Mouse (Mus musculus) urinary bladder, postnatal 36 days (tissue): Measurements from ENCODE around the gene Per3.
"Not testable (repeated sequence)": the region's sequence is repeated elsewhere in the genome, so short reads cannot be mapped to it uniquely, and the experiment has no call there.

ENCODE experiments used
- DNase-seq, 2 experiments: peaks; one replicate each; pipeline ENCODE4 v3.0.0; 2022; ENCODE audit warnings: low spot score in 2 of 2, mixed read lengths in 1 of 2

The Per3 gene

DNA sequence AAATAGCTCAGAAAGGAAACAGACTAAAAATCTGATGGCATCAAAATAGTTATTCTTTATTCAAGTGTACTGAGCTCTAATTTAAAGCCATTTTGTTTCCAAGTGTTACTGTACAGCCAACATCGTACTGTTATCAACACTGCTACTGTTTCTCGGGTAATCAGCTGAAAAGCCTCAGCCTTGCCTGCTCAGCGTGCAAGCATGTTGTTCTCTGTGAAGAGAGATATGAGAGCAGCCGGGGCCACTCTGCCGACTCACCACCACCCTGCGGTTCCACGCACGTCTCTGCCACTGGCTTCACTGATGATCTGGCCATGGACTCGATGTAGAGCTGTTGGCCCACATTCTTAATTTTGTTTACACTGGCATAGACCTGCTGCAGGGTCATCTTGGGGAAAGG is 20.3 kb downstream of the Per3 start:
- DNase-seq, result no peak

DNA sequence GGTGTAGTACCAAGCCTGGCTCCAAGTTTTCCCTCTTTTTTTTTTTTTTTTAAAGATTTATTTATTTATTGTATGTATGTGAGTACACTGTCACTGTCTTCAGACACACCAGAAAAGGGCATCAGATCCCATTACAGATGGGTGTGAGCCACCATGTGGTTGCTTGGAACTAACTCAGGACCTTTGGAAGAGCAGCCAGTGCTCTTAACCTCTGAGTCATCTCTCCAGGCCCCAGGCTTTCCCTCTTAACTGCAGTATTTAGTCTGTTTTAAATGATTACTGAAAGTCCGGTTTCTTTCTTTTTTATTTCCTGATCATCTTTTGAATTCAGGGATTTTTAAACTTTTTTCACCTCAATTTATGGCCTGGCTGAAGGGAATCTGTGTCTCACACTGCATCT is 27.1 kb downstream of the Per3 start:
- not testable (repeated sequence) for DNase-seq

DNA sequence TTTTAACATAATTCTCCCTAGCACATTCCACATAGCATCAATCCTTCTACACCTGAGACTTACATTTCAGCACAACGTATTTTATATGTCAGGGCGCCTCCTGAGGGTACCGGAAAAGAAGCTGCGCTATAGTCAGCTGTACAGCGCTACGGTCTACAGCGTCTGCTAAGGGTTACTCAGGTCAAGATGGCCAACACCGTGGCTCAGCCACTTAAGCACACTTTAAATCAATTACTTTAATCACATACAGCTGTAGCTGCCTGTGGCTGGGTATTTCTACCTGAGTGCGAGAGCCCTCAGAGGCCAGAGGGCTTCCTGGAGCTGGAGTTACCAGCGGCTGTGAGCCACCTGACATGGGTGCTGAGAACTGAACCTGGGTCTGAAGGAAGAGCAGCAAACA is 28.5 kb downstream of the Per3 start:
- DNase-seq, result no peak

- DNase-seq, result no peak
Observed at GRCm38 (mm10) chr4:151010316-151010715, 34.1 kb downstream of the Per3 start.

DNA sequence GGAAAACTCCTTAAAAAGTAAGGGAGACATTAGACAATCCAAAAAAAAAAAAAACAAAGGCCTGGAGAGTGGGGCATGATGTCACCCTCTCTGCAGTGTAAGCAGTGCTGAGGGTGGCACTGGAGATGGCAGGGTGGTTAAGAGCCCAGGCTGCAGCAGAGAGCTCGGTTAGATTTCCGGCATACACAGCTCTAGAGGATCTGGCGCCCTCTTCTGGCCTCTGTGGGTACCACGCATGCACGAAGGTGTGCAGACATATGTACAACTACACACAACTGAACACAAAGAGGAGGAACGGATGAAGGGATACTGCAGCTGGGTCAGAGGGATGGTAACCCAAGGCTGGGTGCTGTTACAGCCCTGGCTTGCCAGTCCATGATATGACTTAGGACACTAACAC is 37.5 kb downstream of the Per3 start:
- peak in 1 of 2 experiments; percentile 17 for DNase-seq

DNA sequence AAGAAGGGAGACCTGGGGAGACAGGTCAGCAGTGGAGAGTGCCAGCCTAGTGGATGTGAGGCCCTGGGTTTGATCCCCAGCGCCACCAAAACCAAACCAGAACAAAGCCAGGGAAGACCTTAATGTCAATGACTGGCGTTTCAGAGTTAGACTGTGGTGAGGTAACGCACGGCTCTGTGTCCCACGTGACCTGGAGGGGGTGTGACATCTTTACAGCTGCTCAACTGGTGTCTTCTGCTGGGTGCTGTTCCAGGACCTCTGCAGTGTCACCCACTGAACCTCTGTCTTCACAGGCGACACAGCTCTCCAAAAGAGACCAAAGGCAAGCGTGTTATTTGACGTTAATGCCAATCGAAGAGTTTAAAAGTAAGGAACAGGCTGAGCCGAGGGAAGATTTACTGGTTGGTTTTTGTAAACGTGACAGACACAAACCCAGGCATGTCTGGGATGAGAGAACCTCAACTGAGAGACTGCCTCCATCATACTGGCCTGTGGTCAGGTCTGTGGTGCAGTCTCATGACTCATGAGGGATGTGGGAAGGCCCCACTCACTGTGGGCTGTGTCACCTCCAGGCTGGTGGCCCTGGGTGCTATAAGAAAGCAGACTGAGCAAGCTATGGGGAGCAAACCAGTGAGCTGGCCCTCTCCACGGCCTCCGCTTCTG is 38.7 kb downstream of the Per3 start:
- no peak for DNase-seq

GRCm38 (mm10) chr4:151001397-151001796 is 43.1 kb downstream of the Per3 start:
- DNase-seq, result no peak

DNA sequence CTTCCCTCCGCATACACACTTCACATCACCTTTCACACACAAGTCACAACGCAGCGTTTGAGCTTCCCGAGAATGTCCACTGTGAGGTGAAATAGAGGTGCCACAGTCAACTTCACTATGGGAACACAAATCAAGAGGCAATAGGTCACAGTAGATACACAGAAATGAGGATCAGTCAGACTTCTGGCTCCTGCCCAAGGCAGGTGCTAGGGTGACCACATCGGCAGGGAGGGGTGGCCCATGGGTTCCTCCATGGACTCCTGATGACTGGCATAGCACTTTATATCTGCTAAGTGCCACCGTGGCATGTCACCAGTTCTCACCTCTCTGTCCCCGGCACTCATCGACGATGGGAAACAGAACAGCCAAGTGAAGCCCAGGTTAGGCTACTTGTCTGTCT is 45.8 kb downstream of the Per3 start:
- no peak for DNase-seq

GRCm38 (mm10) chr4:150996797-150997196 is 47.7 kb downstream of the Per3 start, which contains the start of gene Uts2:
Gene Uts2, plus strand, starts transcription at chr4:150997097.
- DNase-seq, result no peak

DNA sequence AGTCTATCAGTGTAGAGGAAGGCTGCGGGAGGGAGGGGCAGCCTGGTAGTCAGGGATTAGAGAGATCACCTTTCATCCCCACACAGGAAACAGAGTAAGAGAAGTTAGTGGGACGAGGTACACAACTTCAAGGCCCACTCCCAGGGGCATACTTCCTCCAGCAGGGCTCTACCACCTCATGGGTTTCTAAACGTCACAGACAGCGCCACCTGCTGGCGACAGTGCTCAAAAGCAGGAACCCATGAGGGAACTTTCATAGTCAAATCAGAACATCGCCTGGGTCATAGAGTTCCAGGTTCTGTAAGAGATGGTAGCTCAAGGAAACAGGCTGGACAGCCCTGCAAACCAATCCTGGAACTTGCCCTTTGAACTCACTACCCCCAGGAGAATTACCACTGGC is 54.3 kb downstream of the Per3 start:
- DNase-seq, result no peak

DNA sequence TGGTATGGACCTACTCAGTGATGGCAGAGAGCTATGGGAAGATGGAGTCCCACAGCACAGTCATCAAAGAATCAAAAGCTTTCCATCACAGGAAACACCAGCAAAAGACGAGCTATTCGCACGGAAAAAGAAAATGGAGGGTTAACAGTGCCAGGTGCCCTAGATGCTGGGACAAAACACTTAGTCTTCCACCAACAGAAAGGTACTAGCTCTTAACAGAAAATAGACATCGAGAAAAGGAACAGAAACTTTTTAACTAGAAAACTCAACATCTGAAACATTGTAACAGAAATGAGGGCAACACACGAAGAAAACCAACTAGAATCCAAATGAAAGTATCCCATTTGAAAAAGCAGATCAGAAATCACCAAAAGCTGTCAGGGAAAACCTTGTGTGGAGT is 64.3 kb downstream of the Per3 start:
- DNase-seq, result no peak

DNA sequence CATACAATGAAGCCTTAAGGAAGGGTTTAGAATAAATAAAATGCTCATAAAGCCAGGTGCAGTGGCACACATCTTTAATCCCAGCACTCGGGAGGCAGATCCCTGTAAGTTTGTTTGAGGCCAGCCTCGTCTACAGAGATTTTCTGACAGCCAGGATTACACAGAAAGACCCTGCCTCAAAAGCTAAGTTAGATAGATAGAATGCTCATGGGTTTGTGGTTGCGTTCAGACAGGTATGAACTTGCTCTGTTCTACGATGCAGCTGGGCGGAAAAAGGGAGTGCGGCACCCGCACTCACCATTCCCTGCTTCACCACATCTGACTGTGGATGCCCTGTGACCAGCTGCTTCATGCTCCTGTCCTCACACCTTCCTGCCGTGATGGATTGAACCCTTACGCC is 65.0 kb downstream of the Per3 start:
- no peak for DNase-seq

- DNase-seq, result no peak
Observed at GRCm38 (mm10) chr4:150978156-150978910, 66.1 kb downstream of the Per3 start.

GRCm38 (mm10) chr4:150975145-150975544 is 69.3 kb downstream of the Per3 start:
- no peak for DNase-seq

- no peak for DNase-seq
Observed at GRCm38 (mm10) chr4:150973264-150973663, 71.2 kb downstream of the Per3 start.

DNA sequence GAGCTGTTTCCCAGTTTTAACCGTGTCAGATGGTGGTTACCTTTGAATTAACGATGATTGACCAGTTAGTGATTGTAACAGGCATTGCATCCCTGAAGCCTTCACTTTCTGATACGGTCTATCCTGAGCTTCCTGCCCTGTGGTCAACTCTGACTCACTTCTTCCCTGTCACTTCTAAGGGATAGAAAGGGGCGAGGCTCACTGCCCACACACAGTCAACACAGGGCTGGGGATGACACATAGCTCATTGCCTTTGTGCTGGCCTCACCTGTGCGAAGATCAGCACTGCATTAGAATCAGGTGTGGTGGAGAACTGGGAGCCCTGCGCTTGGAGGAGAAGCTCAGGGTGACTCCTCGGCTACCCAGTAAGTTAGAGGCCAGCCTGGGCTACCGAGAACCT is 75.5 kb downstream of the Per3 start:
- DNase-seq, result no peak

- peak; percentile 55 for DNase-seq
Observed at GRCm38 (mm10) chr4:150966556-150966955, 77.9 kb downstream of the Per3 start.

- no peak for DNase-seq
Observed at GRCm38 (mm10) chr4:150965555-150965951, 78.9 kb downstream of the Per3 start.

- peak; percentile 80 to 87 for DNase-seq
Observed at GRCm38 (mm10) chr4:150964635-150965554, 79.6 kb downstream of the Per3 start.

GRCm38 (mm10) chr4:150963711-150964110 is 80.8 kb downstream of the Per3 start:
- DNase-seq, result no peak

DNA sequence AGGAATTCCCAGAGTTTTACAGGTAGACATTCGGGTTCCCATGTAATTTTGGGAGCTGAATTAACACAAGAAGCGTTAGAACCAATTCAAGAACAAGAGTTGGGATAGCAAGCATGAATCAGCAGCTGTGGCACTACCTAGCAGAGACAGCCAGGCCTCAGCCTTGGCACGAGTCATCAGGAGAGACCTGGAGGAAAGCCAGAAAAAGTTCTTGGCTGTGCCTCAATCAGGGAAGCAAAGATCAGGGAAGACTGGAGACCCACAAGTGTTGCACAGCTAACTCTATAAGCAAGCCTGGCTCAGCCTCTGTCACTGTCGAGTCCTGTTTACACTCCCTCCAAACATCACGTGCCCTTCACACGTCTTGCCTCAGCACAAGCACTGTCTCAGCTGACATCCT is 82.2 kb downstream of the Per3 start:
- DNase-seq, result no peak

- no peak for DNase-seq
Observed at GRCm38 (mm10) chr4:150958536-150958935, 85.9 kb downstream of the Per3 start.
